Mouse (Mus musculus): ENCODE results near the gene Hlcs. TPM values are rescaled to one million over a fixed set of nuclear protein-coding genes. Genes with fewer than 3 reads are reported as not detected.
A peak's percentile ranks its signal among the peaks of the same experiment; 100 is the strongest.

Hlcs gene
- total and polyA plus RNA-seq, 3 experiments, result 4.4 to 5.5 (median 5.4) TPM

- H3K27me3 ChIP-seq (ENCODE audit: control insufficient read depth, insufficient read depth, low read length), result peaks cover 3% of the 10 kb centered on the region; the same call in 1 of the 2 replicates
- no peak overlapping the region for H3K4me3 ChIP-seq
- no peak overlapping the region for H3K9ac ChIP-seq (ENCODE audit: low read depth, low read length)
- H3K27ac ChIP-seq, result no peak overlapping the region
- intact Hi-C loops (cut with DNase I), result no loop called here
- no peaks in the 10 kb centered on the region for H3K4me1 ChIP-seq (ENCODE audit: control insufficient read depth, insufficient read depth, low read length)
- H3K36me3 ChIP-seq (ENCODE audit: control insufficient read depth, insufficient read depth, low read length), result no peaks in the 10 kb centered on the region
- WGBS, result 49% methylated on average over 9 of the region's 9 CpGs
- TF ChIP-seq CTCF (IDR thresholded peaks at IDR 0.05), result no peak
- no peak for TF ChIP-seq EP300 (IDR thresholded peaks at IDR 0.05; ENCODE audit: insufficient read depth, low read depth, low read length)
- no peak for TF ChIP-seq POLR2A (IDR thresholded peaks at IDR 0.05; ENCODE audit: insufficient read depth, low read depth, low read length)
- no peak for DNase-seq
- no peaks in the 10 kb centered on the region for H3K79me2 ChIP-seq (replicated peaks; ENCODE audit: control insufficient read depth, insufficient read depth, low read length)
Measured at GRCm38 (mm10) chr16:94126200-94126599, 187.2 kb downstream of the Hlcs start.

- Histone ChIP-seq H3K4me1 (ENCODE audit: control insufficient read depth, insufficient read depth, low read length) (no peaks in the 10 kb centered on the region), H3K79me2 (replicated peaks; ENCODE audit: control insufficient read depth, insufficient read depth, low read length) (no peaks in the 10 kb centered on the region), H3K36me3 (ENCODE audit: control insufficient read depth, insufficient read depth, low read length) (no peaks in the 10 kb centered on the region), H3K9ac (ENCODE audit: low read depth, low read length) (no peak overlapping the region), H3K27ac (no peak overlapping the region), H3K27me3 (ENCODE audit: control insufficient read depth, insufficient read depth, low read length) (peaks cover 3% of the 10 kb centered on the region; the same call in 1 of the 2 replicates), H3K4me3 (no peak overlapping the region)
- intact Hi-C loops (cut with DNase I), result no loop called here
- no peak for TF ChIP-seq EP300 (IDR thresholded peaks at IDR 0.05; ENCODE audit: insufficient read depth, low read depth, low read length)
- no peak for TF ChIP-seq POLR2A (IDR thresholded peaks at IDR 0.05; ENCODE audit: insufficient read depth, low read depth, low read length)
- no peak for TF ChIP-seq CTCF (IDR thresholded peaks at IDR 0.05)
- DNase-seq, result no peak
- WGBS, result 3% methylated on average over 83 of the region's 83 CpGs
Measured at GRCm38 (mm10) chr16:94125172-94125981, 188.0 kb downstream of the Hlcs start.

- intact Hi-C loops (cut with DNase I), result no loop called here
- TF ChIP-seq POLR2A (IDR thresholded peaks at IDR 0.05; ENCODE audit: insufficient read depth, low read depth, low read length) (no peak), CTCF (IDR thresholded peaks at IDR 0.05) (no peak), EP300 (IDR thresholded peaks at IDR 0.05; ENCODE audit: insufficient read depth, low read depth, low read length) (no peak)
- peaks cover 3% of the 10 kb centered on the region; the same call in 1 of the 2 replicates for H3K27me3 ChIP-seq (ENCODE audit: control insufficient read depth, insufficient read depth, low read length)
- no peak overlapping the region for H3K4me3 ChIP-seq
- no peaks in the 10 kb centered on the region for H3K36me3 ChIP-seq (ENCODE audit: control insufficient read depth, insufficient read depth, low read length)
- no peaks in the 10 kb centered on the region for H3K79me2 ChIP-seq (replicated peaks; ENCODE audit: control insufficient read depth, insufficient read depth, low read length)
- WGBS, result 58% methylated on average over 11 of the region's 11 CpGs
- peak; percentile 55 for DNase-seq
- no peak overlapping the region for H3K9ac ChIP-seq (ENCODE audit: low read depth, low read length)
- no peak overlapping the region for H3K27ac ChIP-seq
- H3K4me1 ChIP-seq (ENCODE audit: control insufficient read depth, insufficient read depth, low read length), result no peaks in the 10 kb centered on the region
Measured at GRCm38 (mm10) chr16:94123247-94123646, 190.1 kb downstream of the Hlcs start.

- Histone ChIP-seq H3K9ac (ENCODE audit: low read depth, low read length) (no peak overlapping the region), H3K4me3 (no peak overlapping the region), H3K79me2 (replicated peaks; ENCODE audit: control insufficient read depth, insufficient read depth, low read length) (no peaks in the 10 kb centered on the region), H3K36me3 (ENCODE audit: control insufficient read depth, insufficient read depth, low read length) (no peaks in the 10 kb centered on the region), H3K27me3 (ENCODE audit: control insufficient read depth, insufficient read depth, low read length) (peaks cover 3% of the 10 kb centered on the region; the same call in 1 of the 2 replicates), H3K4me1 (ENCODE audit: control insufficient read depth, insufficient read depth, low read length) (no peaks in the 10 kb centered on the region), H3K27ac (no peak overlapping the region)
- intact Hi-C loops (cut with DNase I), result no loop called here
- no peak for DNase-seq
- 79% methylated on average over 3 of the region's 3 CpGs for WGBS
- TF ChIP-seq EP300 (IDR thresholded peaks at IDR 0.05; ENCODE audit: insufficient read depth, low read depth, low read length), result no peak
Measured at GRCm38 (mm10) chr16:94122347-94122746, 191.0 kb downstream of the Hlcs start.

GRCm38 (mm10) chr16:94118394-94118793 lies 195.0 kb downstream of the Hlcs start:
- no peak for TF ChIP-seq POLR2A (IDR thresholded peaks at IDR 0.05; ENCODE audit: insufficient read depth, low read depth, low read length)
- no peak for TF ChIP-seq CTCF (IDR thresholded peaks at IDR 0.05)
- TF ChIP-seq EP300 (IDR thresholded peaks at IDR 0.05; ENCODE audit: insufficient read depth, low read depth, low read length), result no peak
- H3K9ac ChIP-seq (ENCODE audit: low read depth, low read length), result no peak overlapping the region
- intact Hi-C loops (cut with DNase I), result no loop called here
- DNase-seq, result no peak
- H3K79me2 ChIP-seq (replicated peaks; ENCODE audit: control insufficient read depth, insufficient read depth, low read length), result no peaks in the 10 kb centered on the region
- peaks cover 1% of the 10 kb centered on the region; the same call in 1 of the 2 replicates for H3K27me3 ChIP-seq (ENCODE audit: control insufficient read depth, insufficient read depth, low read length)
- 97% methylated on average over 1 of the region's 1 CpGs for WGBS
- no peaks in the 10 kb centered on the region for H3K4me1 ChIP-seq (ENCODE audit: control insufficient read depth, insufficient read depth, low read length)
- no peak overlapping the region for H3K4me3 ChIP-seq
- no peak overlapping the region for H3K27ac ChIP-seq
- H3K36me3 ChIP-seq (ENCODE audit: control insufficient read depth, insufficient read depth, low read length), result no peaks in the 10 kb centered on the region

GRCm38 (mm10) chr16:94117333-94117732 lies 196.0 kb downstream of the Hlcs start:
- TF ChIP-seq EP300 (IDR thresholded peaks at IDR 0.05; ENCODE audit: insufficient read depth, low read depth, low read length) (no peak), POLR2A (IDR thresholded peaks at IDR 0.05; ENCODE audit: insufficient read depth, low read depth, low read length) (no peak), CTCF (IDR thresholded peaks at IDR 0.05) (no peak)
- Histone ChIP-seq H3K27ac (no peak overlapping the region), H3K4me1 (ENCODE audit: control insufficient read depth, insufficient read depth, low read length) (no peaks in the 10 kb centered on the region), H3K27me3 (ENCODE audit: control insufficient read depth, insufficient read depth, low read length) (peaks cover 1% of the 10 kb centered on the region; the same call in 1 of the 2 replicates), H3K79me2 (replicated peaks; ENCODE audit: control insufficient read depth, insufficient read depth, low read length) (no peaks in the 10 kb centered on the region), H3K4me3 (no peak overlapping the region), H3K36me3 (ENCODE audit: control insufficient read depth, insufficient read depth, low read length) (no peaks in the 10 kb centered on the region), H3K9ac (ENCODE audit: low read depth, low read length) (no peak overlapping the region)
- intact Hi-C loops (cut with DNase I), result no loop called here
- DNase-seq, result no peak
- WGBS, result 49% methylated on average over 6 of the region's 6 CpGs

All from heart, adult 2 months (tissue).